Mouse (Mus musculus): ENCODE data around the gene Mertk.
"Not testable (repeated sequence)": the region's sequence is repeated elsewhere in the genome, so short reads cannot be mapped to it uniquely, and the experiment has no call there.

Gene Mertk

DNA sequence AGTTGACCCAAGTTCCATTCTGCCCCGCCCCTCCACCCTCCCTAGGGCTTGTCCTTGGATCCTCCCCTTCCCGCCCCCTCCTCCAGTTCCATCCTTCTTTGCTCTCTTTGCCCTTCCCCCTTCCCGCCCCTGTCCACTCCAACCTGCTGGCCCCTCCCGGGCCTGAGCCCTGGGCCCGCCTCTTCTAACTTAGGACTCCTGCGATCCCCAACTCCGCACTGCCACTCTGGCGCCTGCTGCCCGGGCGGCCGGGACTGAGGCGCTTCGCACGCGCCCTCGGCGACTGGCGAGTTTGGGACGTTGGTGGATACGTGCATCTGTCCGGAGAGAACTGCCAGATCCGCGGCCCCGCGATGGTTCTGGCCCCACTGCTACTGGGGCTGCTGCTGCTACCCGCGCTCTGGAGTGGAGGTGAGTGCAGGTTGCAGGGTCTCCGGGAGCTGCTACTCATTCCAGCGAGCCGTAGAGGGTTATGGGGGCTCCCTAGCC lies at the start of gene Mertk:
Gene Mertk (plus strand): TSS at position 264 of the 489 bp plus-strand sequence.
- DNase-seq (ENCODE audit: extremely low spot score, low spot score): no peak

DNA sequence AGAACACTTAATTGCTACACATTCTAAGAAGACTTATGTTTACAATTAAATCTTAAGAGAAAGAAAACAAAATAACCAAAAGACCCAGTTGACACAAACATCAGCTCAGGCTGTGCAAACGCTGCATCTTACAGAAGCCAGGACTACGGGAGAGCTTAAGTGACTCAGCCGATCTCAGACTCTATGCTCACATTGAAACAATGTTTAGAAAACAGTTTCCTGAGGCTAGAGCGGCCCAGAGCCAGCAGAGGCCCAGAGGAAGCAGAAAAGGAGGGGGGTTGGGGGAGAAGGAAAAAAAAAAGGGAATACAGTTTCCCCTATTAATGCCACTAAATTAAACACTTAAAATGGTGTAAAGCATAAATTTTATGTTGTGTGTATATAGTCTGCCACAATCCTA lies 18.1 kb upstream of the Mertk start:
- no peak for DNase-seq (ENCODE audit: extremely low spot score, low spot score)

DNA sequence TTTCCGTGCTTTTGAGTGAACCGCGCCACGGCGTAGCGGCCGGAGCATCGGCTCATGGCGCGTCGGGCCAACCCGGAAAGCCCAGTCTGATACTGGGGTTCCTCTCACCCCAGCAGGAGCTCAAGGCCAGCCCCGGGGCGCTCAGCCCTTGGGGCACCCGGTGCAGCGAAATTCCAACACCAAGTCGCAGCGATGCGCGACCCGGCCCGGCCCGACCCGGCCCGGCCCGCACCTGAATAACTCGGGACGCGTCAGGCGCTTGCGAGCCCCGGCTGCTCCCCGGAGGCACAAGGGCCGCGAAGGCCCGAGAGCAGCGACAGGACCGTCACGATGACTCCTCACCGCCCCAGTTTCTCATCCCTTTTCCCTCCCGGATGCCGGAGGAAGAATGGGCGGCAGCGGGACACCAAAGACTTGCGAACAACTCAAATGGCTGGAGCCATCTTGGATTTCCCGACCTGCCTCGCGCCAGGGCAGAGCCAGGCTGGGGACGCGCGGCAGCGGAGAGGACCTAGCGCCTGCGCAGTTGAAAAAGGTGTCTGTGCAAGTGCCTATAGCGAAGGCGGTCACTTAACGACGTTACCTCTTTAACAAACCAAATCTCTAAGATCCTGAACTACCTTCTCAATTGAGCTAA lies 11.7 kb upstream of the Mertk start, which contains the start of gene Anapc1:
Gene Anapc1 (minus strand): TSS at position 471 of the 637 bp plus-strand sequence.
- DNase-seq (ENCODE audit: extremely low spot score, low spot score): peak; percentile 86

DNA sequence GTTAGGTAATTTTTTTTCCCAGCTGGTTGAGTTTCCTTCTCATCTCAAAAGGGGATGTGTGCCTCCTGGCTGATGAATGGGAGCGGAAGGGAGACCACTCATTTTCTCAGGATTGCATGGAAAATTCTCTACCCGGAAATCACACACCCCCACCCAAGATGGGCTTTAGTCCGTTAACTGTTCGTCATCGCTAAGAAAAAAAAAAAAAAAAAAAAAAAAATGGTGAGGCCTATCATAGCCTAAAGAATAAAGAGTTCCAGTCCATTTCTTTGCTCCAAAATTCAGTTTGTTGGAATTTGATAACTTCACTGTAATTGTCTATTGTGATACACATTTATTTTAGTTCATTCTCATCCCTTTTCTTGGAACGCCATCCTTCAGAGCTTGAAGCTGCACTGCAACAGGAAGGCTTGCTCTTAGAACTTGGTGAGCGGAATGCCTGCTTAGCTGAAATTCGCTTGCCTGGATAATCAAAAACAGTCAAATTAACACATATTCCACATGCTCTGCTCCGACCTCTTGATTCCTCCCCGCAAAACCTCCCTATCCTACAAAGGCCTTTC lies 11.1 kb upstream of the Mertk start:
- no peak for DNase-seq (ENCODE audit: extremely low spot score, low spot score)

DNA sequence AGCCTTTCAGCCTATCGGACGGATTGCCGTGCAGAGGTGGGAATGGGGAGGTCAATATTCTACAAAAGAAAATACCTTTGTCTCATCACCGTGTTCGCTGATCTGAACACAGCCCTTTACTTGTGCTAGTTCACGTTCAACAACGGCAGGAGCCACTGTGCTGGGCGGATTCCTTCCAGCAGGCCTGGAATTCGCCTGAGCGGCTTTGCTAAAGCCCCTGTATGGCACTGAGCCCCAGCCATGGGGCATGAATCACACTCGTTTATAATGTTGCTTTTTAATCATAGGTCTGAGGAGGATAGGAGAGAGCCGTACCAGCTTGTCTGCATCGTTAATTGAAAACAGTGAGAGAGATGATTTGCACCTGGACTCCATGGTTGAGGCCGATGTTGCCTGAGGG lies 6.4 kb upstream of the Mertk start:
- no peak for DNase-seq (ENCODE audit: extremely low spot score, low spot score)

DNA sequence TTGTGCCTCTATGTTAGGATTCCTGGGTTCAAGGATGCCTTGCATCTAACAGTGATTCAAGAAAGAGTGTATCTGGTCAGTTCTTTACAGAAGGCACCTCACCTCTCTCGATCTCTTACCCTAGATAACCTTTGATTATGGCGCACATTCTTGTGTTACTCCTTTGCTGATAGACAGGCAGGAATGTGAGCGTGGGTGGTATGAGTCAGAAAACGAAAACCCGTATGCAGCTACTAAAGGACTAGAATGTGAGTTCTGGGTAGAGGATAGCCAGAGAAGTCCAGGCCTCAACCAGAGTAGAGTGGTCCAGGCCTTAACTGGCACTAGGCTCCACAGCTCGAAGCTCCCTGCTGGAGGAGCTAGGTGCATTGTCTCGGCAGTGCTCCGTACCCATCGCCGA lies 6.0 kb upstream of the Mertk start:
- DNase-seq (ENCODE audit: extremely low spot score, low spot score): no peak

DNA sequence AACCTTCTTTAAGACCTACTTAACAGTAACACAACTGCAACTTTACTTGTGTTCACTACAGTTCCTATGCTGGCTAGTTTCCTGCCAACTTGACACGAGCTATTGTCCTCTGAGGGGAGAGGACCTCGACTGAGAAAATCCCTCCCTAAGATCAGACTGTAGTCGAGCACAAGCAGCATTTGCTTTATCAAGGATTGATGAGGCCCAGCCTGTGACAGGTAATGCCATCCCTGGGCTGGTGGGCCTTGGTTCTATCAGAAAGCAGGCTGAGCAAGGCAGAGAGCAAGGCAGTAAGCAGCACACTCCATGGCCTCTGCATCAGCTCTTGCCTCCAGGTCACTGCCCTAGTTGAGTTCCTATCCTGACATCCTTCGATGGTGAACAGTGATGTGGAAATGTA lies 5.5 kb upstream of the Mertk start:
- no peak for DNase-seq (ENCODE audit: extremely low spot score, low spot score)

DNA sequence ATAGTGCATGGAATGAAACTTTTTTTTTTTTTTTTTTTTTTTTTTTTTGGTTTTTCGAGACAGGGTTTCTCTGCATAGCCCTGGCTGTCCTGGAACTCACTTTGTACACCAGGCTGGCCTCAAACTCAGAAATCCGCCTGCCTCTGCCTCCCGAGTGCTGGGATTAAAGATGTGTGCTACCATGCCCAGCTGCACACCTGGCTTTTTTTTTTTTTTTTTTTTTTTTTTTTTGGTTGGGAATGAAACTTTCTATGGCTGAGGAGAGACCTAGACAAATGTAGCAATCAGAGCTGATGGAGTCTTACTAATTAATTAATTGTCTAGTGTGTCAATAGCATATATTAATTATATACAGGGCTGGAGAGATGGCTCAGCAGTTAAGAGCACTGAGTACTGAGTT lies 4.9 kb upstream of the Mertk start:
- DNase-seq (ENCODE audit: extremely low spot score, low spot score): not testable (repeated sequence)

DNA sequence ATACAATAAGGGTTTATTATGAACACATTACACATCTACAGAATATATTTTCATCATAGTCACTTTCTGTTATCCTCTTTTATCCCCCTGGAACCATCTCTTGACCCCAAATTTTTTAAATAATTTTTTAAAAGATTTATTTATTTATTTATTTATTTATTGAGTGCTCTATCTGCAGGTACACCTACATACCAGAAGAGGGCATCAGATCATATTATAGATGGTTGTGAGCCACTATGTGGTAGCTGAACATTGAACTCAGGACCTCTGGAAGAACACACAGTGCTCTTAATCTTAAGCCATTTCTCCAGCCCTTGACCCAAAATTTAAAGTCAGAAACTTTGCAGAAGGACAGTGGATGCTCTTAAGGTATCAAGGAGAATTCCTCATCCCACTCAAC lies 4.2 kb upstream of the Mertk start:
- DNase-seq (ENCODE audit: extremely low spot score, low spot score): no peak

DNA sequence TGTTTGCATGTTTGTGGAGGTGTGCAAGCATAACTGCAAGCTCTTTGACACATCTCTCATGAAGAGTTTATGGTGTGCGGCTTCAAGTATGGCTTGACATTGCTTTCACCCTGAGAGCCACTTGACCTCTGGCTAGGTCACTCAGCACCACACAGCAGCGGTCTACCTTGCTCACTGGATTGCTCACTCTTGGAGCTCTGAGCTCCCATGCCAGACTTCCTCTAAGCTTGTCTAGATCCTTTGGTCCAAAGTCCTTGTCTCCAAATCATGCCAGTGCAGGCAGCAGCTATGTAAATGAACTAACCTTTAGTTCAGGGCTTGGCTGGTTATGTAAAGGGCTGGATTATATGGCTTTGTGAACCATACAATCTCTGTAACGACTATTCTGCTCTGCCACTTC lies 2.3 kb upstream of the Mertk start:
- no peak for DNase-seq (ENCODE audit: extremely low spot score, low spot score)

DNA sequence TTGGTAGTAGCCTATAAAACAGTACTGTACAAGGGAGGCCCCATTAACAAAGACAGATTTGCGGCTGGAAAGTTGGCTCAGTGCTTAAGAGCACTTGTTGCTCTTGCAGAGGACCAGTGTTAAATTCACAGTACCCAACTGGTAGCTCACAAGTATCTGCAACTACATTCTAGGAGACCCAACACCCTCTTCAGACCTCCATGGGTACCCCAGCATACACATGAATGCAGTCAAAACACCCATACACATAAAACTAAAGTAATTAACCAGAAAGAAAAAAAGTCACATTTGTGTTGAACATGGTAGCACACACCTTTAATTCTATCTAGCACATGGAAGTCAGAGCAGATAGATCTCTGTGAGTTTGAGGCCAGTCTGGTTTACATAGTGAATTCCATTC lies 1.7 kb upstream of the Mertk start:
- DNase-seq (ENCODE audit: extremely low spot score, low spot score): no peak

DNA sequence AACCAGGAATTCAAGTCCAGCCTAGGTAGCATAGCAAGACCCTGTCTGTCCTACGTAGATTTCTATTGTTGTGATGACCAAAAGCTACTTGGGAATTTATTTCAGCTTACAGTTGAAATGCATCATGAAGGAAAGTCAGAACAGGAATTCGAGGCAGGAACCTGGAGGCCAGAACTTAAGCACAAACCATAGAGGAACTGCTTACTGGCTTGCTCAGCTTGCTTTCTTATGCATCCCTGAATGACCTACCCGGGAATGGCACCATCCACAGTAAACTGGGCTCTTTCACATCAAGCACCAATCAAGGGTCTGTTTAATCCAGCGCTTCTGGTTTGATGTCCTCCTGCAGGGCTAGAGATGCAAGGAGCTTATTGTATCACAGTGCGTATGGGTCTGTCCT lies 1.2 kb upstream of the Mertk start:
- no peak for DNase-seq (ENCODE audit: extremely low spot score, low spot score)

DNA sequence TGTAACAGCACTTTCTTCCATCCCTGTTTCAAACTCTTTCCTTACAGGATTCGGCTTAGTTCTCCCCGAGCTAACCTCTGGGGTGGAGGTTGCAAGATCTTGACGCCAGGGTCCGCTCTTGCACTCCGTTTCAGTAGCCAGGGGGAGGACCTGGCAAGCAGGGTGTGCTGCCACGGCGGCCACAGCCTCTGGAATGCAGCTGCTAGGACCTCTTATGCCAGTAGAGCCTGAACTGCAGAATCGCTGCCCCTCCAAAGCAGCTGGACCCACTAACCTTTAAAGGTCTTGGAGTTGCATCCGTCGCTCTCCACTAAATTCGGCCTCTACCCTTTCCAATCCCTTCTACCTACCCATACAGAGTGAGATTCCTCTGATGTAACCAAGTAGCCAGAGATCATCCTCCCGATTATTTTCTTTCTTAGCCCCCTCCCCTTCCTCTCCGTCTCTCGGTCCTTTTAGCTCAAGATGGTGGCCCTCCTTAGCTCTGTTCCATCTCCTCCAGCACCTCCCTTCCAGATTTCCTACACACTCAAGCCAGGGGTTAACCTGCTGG lies 540 bp upstream of the Mertk start:
- DNase-seq (ENCODE audit: extremely low spot score, low spot score): peak; percentile 86

DNA sequence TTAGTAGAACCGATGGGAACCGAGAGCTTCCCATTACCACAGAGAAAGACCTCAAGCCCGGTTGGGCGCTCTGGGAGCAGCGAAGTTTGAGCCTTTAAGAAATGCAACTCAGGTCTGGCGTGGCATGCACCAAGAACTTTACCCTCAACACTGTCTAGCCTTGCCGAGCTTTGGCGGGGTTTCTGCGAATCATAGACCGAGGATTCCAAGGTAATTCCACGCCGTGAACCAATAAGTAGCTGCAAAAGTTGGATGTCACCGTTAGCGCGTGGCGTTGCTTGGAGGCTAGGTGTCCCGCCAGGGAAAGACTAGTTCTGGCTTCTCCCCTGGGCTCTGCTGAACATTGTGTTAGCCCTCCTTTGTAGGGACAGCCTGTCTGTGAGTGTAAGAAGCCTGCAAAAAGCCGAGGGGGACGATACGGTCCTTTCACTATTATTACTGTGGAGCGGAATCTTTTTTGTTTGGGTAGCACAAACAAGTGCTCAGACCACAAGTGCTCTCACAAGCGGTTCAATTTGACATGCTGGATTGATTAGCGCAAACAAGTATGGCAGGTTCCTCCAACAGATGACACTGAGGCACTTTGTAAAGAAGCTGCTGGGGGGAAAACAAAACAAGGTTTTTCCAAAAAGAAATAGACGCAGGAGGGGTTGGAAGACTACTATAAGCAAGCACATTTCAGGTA lies 587 bp downstream of the Mertk start:
- peak; percentile 64 for DNase-seq (ENCODE audit: extremely low spot score, low spot score)

DNA sequence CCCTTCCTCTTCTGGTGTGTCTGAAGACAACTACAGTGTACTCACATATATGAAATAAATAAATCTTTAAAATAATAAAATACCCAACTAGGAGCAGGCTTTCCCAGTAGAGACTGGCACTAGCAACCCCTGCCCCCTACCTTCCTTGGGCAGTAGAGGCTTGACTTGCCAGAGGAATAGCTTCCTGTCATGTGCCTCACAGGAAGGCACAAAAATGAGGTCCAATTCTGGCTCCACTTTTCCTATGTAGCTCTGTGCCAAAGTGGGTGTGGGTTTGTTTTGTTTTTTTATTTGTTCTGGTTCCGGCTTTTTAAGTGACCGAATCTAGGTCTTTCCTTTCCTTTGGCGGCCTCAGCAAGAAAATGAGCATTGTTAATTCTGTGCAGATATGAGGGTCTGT lies 5.7 kb downstream of the Mertk start:
- no peak for DNase-seq (ENCODE audit: extremely low spot score, low spot score)

DNA sequence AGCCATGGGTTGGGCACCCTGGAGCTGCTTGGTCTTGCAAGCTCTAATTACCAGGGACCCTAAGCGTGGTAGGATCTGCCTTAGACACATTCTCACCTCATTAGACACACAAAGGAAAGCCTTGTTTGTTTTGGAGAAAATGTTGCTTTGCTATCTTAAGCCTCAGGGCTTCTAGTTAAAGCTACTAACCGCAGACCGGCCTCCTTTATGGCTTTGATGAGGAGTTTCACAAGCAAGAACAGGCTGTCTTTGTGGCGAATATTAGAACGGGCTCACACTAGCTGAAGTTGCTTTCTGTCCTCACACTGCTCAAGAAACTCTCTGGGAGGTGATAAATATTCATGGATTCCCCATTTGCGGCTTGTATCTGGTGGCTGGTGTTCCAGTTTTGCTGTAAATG lies 10.5 kb downstream of the Mertk start:
- no peak for DNase-seq (ENCODE audit: extremely low spot score, low spot score)

DNA sequence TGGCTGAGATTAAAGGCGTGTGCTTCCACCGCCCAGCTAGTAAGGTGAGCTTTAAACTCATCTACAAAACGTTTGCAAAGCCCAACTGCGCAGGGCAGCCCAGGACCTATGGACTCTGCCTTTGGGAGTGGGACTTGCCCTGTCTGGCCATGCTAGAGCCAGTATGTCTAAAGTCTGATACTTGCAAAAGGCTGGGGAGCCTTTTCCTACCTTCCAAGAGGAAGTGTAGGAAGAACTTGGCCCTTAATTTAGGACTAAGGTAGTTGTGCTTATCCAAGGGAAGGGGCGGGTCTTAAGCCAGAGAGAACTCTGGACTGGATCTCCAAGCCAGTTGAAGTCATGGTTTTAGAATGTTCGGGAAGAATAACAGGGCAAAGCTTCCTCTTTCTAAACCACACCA lies 11.9 kb downstream of the Mertk start:
- no peak for DNase-seq (ENCODE audit: extremely low spot score, low spot score)

DNA sequence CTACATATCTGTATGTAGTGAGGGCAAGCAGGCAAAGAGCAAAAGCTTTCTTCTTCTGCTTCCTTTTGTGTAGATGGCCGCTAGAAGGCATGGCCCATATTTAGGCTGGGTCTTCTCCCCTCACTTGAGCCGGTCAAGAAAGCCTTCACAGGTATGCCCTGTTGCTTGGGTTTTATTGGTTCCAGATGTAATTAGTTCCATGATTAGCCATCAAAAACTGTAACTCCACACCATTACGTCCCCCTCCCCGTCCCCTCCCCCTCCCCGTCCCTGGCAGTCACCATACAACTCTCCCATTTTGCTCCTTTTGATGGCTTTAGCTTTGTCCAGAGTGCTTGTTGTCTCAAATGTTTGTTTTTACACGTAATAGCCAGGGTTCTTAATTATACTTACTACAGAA lies 14.2 kb downstream of the Mertk start:
- no peak for DNase-seq (ENCODE audit: extremely low spot score, low spot score)

DNA sequence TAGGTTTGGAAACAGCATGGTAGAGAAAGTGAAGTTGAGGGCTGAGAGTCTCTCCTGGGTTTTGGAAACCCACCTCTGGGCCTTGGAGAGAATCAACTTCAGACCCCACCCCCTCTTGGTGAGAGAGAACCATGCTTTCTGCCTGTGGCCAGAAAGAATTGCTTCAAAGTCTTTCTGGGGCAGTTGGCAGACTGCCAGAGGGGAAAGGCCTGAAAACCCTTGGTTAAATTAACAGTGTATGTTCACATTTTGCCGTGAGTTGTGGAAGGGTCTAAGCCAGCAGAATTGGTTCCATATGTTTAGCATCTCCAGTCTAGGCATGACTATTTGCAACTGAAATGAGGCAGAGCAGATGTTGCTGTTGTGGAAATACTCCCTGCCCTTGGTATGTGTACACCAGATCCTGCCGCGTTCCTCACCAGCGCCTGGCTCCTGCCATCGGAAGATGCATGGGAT lies 14.8 kb downstream of the Mertk start:
- DNase-seq (ENCODE audit: extremely low spot score, low spot score): peak; percentile 72

DNA sequence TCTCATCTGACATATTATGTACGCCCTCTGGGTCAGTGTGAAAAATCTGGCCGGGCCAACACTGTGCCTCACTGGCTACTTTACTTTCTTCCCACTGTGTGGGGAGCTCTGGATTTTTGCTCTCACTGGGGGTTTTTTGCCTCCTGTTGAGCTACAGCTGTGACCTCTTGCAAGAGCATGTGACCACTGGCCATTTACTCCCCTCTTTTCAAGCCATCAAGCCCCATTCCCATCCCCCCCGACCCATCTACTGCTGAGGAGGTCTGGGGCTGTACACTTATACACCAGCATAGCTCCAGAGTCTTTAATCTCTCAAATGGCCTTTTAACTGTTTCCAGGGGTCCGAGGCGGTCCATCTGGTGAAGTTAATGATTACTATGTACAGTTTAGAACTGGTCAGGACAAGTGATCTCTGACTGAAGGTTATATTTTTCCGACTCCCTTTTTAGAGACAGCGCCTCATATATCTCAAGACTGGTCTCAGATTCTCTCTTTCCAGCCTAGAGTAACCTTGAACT lies 16.0 kb downstream of the Mertk start:
- peak; percentile 56 for DNase-seq (ENCODE audit: extremely low spot score, low spot score)

DNA sequence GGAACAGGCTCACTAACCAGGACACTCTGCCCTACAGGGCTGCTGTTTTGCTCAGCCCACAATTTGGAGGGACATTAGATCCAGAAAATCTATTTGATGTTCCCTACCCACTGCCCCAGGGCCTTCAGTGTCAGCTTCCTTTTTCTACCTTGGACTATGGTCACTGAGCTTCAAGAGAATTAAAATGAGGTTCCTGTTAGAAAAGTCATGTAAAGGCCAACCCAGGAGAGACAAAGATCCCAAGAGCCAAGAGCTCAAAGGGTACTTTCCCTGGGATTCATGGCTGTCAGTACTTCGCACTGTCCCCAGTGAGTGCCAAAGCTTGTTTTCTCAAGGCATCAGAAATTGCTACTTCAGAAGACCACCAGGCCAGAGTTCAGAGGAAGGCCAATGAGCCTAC lies 17.2 kb downstream of the Mertk start:
- no peak for DNase-seq (ENCODE audit: extremely low spot score, low spot score)

DNA sequence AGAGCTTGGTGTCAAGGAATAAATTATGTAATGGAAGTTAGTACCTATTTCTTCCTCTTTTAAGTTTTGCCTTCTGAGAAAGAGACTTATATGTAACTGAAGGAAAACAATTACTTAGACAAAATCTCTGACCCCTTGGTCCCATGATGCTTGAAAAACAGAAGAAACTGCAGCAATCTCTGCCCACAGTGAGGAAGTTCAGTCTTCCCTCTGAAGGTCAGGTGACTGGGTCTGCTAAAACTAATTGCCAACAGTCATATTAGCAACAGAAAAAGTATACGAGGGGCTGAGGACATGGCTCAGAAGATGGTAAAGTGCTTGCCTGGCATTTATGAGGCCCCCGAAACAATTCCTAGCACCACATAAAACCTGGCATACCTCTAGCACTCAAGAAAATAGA lies 20.6 kb downstream of the Mertk start:
- no peak for DNase-seq (ENCODE audit: extremely low spot score, low spot score)

All from neural tube, embryonic 10.5 days (tissue).